Mouse (Mus musculus) liver (tissue): ENCODE results near the gene Tbpl1.

Experiments used
- DNase-seq: peaks from one replicate; pipeline ENCODE4 v3.0.0-alpha.2; 2020; ENCODE audit warnings: mixed read lengths

The Tbpl1 gene

GRCm38 (mm10) chr10:22708190-22708843 is 23.4 kb downstream of the Tbpl1 start:
- DNase-seq: no peak

GRCm38 (mm10) chr10:22703844-22704243 is 27.9 kb downstream of the Tbpl1 start:
- DNase-seq: no peak

- no peak for DNase-seq
Measured at GRCm38 (mm10) chr10:22701485-22702315, 30.0 kb downstream of the Tbpl1 start.

GRCm38 (mm10) chr10:22700773-22701172 is 31.0 kb downstream of the Tbpl1 start:
- DNase-seq: no peak

- DNase-seq: no peak
Measured at GRCm38 (mm10) chr10:22699487-22700335, 32.0 kb downstream of the Tbpl1 start.

- no peak for DNase-seq
Measured at GRCm38 (mm10) chr10:22698158-22698953, 33.4 kb downstream of the Tbpl1 start.

GRCm38 (mm10) chr10:22696864-22697263 is 34.9 kb downstream of the Tbpl1 start:
- DNase-seq: no peak

GRCm38 (mm10) chr10:22696236-22696635 is 35.5 kb downstream of the Tbpl1 start:
- DNase-seq: no peak

- DNase-seq: no peak
Measured at GRCm38 (mm10) chr10:22675848-22676630, 55.7 kb downstream of the Tbpl1 start.

- no peak for DNase-seq
Measured at GRCm38 (mm10) chr10:22674176-22674575, 57.6 kb downstream of the Tbpl1 start.

- DNase-seq: no peak
Measured at GRCm38 (mm10) chr10:22668509-22668908, 63.2 kb downstream of the Tbpl1 start.

- DNase-seq: no peak
Measured at GRCm38 (mm10) chr10:22660286-22661000, 71.3 kb downstream of the Tbpl1 start.

GRCm38 (mm10) chr10:22659386-22659725 is 72.4 kb downstream of the Tbpl1 start:
- DNase-seq: no peak

GRCm38 (mm10) chr10:22658534-22659385 is 73.0 kb downstream of the Tbpl1 start:
- DNase-seq: no peak
